Mouse (Mus musculus): Measurements from ENCODE around the gene Nell2. TPM values are rescaled to one million over a fixed set of nuclear protein-coding genes. Genes with fewer than 3 reads are reported as not detected.

Nell2 gene
- 319 and 365 TPM in 2 replicates for polyA plus RNA-seq (2012; rRNA removed)

GRCm38 (mm10) chr15:95527948-95528861 lies at the start of gene Nell2:
Gene Nell2, minus strand, starts transcription at chr15:95528559.
- TF ChIP-seq POLR2A (IDR thresholded peaks at IDR 0.05; ENCODE audit: extremely low read depth, insufficient read depth, low read length) (0 out of 2 replicates have a peak, but pooled peaks have one; percentile 7), CTCF (IDR thresholded peaks at IDR 0.05; ENCODE audit: extremely low read depth, insufficient read depth, low read length) (no peak)
- peaks cover 2% of the 10 kb centered on the region; the same call in 1 of the 2 replicates for H3K4me1 ChIP-seq (ENCODE audit: control insufficient read depth, insufficient read depth, low read length)

GRCm38 (mm10) chr15:95574661-95575060 lies 46.3 kb upstream of the Nell2 start:
- Histone ChIP-seq H3K4me3 (ENCODE audit: insufficient read depth, low read length) (no peak overlapping the region), H3K4me1 (ENCODE audit: control insufficient read depth, insufficient read depth, low read length) (no peaks in the 10 kb centered on the region; the same call in 1 of the 2 replicates), H3K27ac (ENCODE audit: insufficient read depth, low read length) (no peak overlapping the region)
- TF ChIP-seq CTCF (IDR thresholded peaks at IDR 0.05; ENCODE audit: extremely low read depth, insufficient read depth, low read length) = peak; percentile 51; the same call in 1 of the 2 replicates
- no peak for TF ChIP-seq POLR2A (IDR thresholded peaks at IDR 0.05; ENCODE audit: extremely low read depth, insufficient read depth, low read length)

More at GRCm38 (mm10) chr15:95527948-95528861, at the start of gene Nell2:
- H3K4me3 ChIP-seq (ENCODE audit: insufficient read depth, low read length) = peak within 1 kb of the TSS; percentile 84
- peak within 1 kb of the TSS; percentile 83 for H3K27ac ChIP-seq (ENCODE audit: insufficient read depth, low read length)

- Histone ChIP-seq H3K4me3 (ENCODE audit: insufficient read depth, low read length) (no peak overlapping the region), H3K4me1 (ENCODE audit: control insufficient read depth, insufficient read depth, low read length) (no peaks in the 10 kb centered on the region; the same call in 1 of the 2 replicates), H3K27ac (ENCODE audit: insufficient read depth, low read length) (no peak overlapping the region)
- TF ChIP-seq POLR2A (IDR thresholded peaks at IDR 0.05; ENCODE audit: extremely low read depth, insufficient read depth, low read length) (no peak), CTCF (IDR thresholded peaks at IDR 0.05; ENCODE audit: extremely low read depth, insufficient read depth, low read length) (no peak)
Observed at GRCm38 (mm10) chr15:95569606-95570005, 41.2 kb upstream of the Nell2 start.

- H3K4me3 ChIP-seq (ENCODE audit: insufficient read depth, low read length) = no peak overlapping the region
- no peak overlapping the region for H3K27ac ChIP-seq (ENCODE audit: insufficient read depth, low read length)
- TF ChIP-seq CTCF (IDR thresholded peaks at IDR 0.05; ENCODE audit: extremely low read depth, insufficient read depth, low read length) (no peak), POLR2A (IDR thresholded peaks at IDR 0.05; ENCODE audit: extremely low read depth, insufficient read depth, low read length) (no peak)
- no peaks in the 10 kb centered on the region; the same call in 1 of the 2 replicates for H3K4me1 ChIP-seq (ENCODE audit: control insufficient read depth, insufficient read depth, low read length)
Observed at GRCm38 (mm10) chr15:95565160-95565559, 36.8 kb upstream of the Nell2 start.

GRCm38 (mm10) chr15:95561303-95561702 lies 32.9 kb upstream of the Nell2 start:
- TF ChIP-seq CTCF (IDR thresholded peaks at IDR 0.05; ENCODE audit: extremely low read depth, insufficient read depth, low read length) (no peak), POLR2A (IDR thresholded peaks at IDR 0.05; ENCODE audit: extremely low read depth, insufficient read depth, low read length) (no peak)
- Histone ChIP-seq H3K27ac (ENCODE audit: insufficient read depth, low read length) (no peak overlapping the region), H3K4me3 (ENCODE audit: insufficient read depth, low read length) (no peak overlapping the region), H3K4me1 (ENCODE audit: control insufficient read depth, insufficient read depth, low read length) (no peaks in the 10 kb centered on the region)

GRCm38 (mm10) chr15:95550011-95550410 lies 21.7 kb upstream of the Nell2 start:
- Histone ChIP-seq H3K27ac (ENCODE audit: insufficient read depth, low read length) (no peak overlapping the region), H3K4me3 (ENCODE audit: insufficient read depth, low read length) (no peak overlapping the region), H3K4me1 (ENCODE audit: control insufficient read depth, insufficient read depth, low read length) (no peaks in the 10 kb centered on the region)
- no peak for TF ChIP-seq CTCF (IDR thresholded peaks at IDR 0.05; ENCODE audit: extremely low read depth, insufficient read depth, low read length)
- TF ChIP-seq POLR2A (IDR thresholded peaks at IDR 0.05; ENCODE audit: extremely low read depth, insufficient read depth, low read length) = no peak

- TF ChIP-seq CTCF (IDR thresholded peaks at IDR 0.05; ENCODE audit: extremely low read depth, insufficient read depth, low read length) (no peak), POLR2A (IDR thresholded peaks at IDR 0.05; ENCODE audit: extremely low read depth, insufficient read depth, low read length) (no peak)
- Histone ChIP-seq H3K27ac (ENCODE audit: insufficient read depth, low read length) (no peak overlapping the region), H3K4me3 (ENCODE audit: insufficient read depth, low read length) (no peak overlapping the region), H3K4me1 (ENCODE audit: control insufficient read depth, insufficient read depth, low read length) (0 out of 2 replicates have a peak, but pooled peaks cover 1% of the 10 kb centered on the region)
Observed at GRCm38 (mm10) chr15:95542632-95543031, 14.3 kb upstream of the Nell2 start.

GRCm38 (mm10) chr15:95536724-95537123 lies 8.4 kb upstream of the Nell2 start:
- Histone ChIP-seq H3K4me1 (ENCODE audit: control insufficient read depth, insufficient read depth, low read length) (peaks cover 4% of the 10 kb centered on the region), H3K27ac (ENCODE audit: insufficient read depth, low read length) (peak overlapping the region; percentile 67), H3K4me3 (ENCODE audit: insufficient read depth, low read length) (no peak overlapping the region)
- TF ChIP-seq CTCF (IDR thresholded peaks at IDR 0.05; ENCODE audit: extremely low read depth, insufficient read depth, low read length) = no peak

GRCm38 (mm10) chr15:95536230-95536629 lies 7.9 kb upstream of the Nell2 start:
- Histone ChIP-seq H3K27ac (ENCODE audit: insufficient read depth, low read length) (no peak overlapping the region), H3K4me1 (ENCODE audit: control insufficient read depth, insufficient read depth, low read length) (peaks cover 4% of the 10 kb centered on the region), H3K4me3 (ENCODE audit: insufficient read depth, low read length) (no peak overlapping the region)
- TF ChIP-seq POLR2A (IDR thresholded peaks at IDR 0.05; ENCODE audit: extremely low read depth, insufficient read depth, low read length) (no peak), CTCF (IDR thresholded peaks at IDR 0.05; ENCODE audit: extremely low read depth, insufficient read depth, low read length) (no peak)

GRCm38 (mm10) chr15:95534644-95535043 lies 6.3 kb upstream of the Nell2 start:
- Histone ChIP-seq H3K27ac (ENCODE audit: insufficient read depth, low read length) (no peak overlapping the region), H3K4me1 (ENCODE audit: control insufficient read depth, insufficient read depth, low read length) (peaks cover 4% of the 10 kb centered on the region), H3K4me3 (ENCODE audit: insufficient read depth, low read length) (no peak overlapping the region)
- TF ChIP-seq POLR2A (IDR thresholded peaks at IDR 0.05; ENCODE audit: extremely low read depth, insufficient read depth, low read length) = no peak
- no peak for TF ChIP-seq CTCF (IDR thresholded peaks at IDR 0.05; ENCODE audit: extremely low read depth, insufficient read depth, low read length)

Data from cortical plate, adult 2 months (tissue).